Mouse (Mus musculus) spleen, adult 2 months (tissue): ENCODE data around the gene Cblb. TPM values are rescaled to one million over a fixed set of nuclear protein-coding genes. Genes with fewer than 3 reads are reported as not detected.

Source experiments
- DNase-seq, 2 experiments: peaks; one replicate each; pipeline versions ENCODE4 v3.0.0 to v3.0.0-alpha.2; 2012 to 2021; ENCODE audit warnings: low spot score in 2 of 2, low read depth in 1 of 2
- H3K27ac ChIP-seq: fragments of 200-500 bp; 2 replicates; pipeline ENCODE4 v1.5.1; 2012; ENCODE audit warnings: low read length, inconsistent platforms; ENCODE audit not compliant: insufficient read depth
- H3K27me3 ChIP-seq: fragments of 200-500 bp; 2 replicates; pipeline ENCODE4 v1.6.1; 2012; ENCODE audit warnings: mild to moderate bottlenecking, moderate library complexity, low read length, inconsistent platforms; ENCODE audit not compliant: control insufficient read depth, insufficient read depth
- H3K36me3 ChIP-seq: fragments of 200-500 bp; 2 replicates; pipeline ENCODE4 v1.6.1; 2012; ENCODE audit warnings: mild to moderate bottlenecking, low read length, inconsistent platforms; ENCODE audit not compliant: control insufficient read depth, insufficient read depth
- H3K4me1 ChIP-seq: fragments of 200-500 bp; 2 replicates; pipeline ENCODE4 v1.6.1; 2011; ENCODE audit warnings: inconsistent platforms; ENCODE audit not compliant: control insufficient read depth, insufficient read depth, insufficient read length
- H3K4me3 ChIP-seq: fragments of 200-500 bp; 2 replicates; pipeline ENCODE4 v1.5.1; 2011; ENCODE audit warnings: mild to moderate bottlenecking, inconsistent platforms; ENCODE audit not compliant: insufficient read depth, insufficient read length; ENCODE audit errors: extremely low read depth
- CTCF ChIP-seq: fragments of 200-500 bp; IDR thresholded peaks from 2 replicates; pipeline ENCODE4 v1.5.1; 2011; ENCODE audit warnings: mild to moderate bottlenecking, inconsistent platforms; ENCODE audit not compliant: insufficient read depth, insufficient read length, insufficient replicate concordance; ENCODE audit errors: extremely low read depth
- POLR2A ChIP-seq: fragments of 200-500 bp; IDR thresholded peaks from 2 replicates; pipeline ENCODE4 v1.6.1; 2011; ENCODE audit warnings: low read depth, low read length, inconsistent platforms
- WGBS: fragments of 180-500 bp; shearing (Covaris S2); methylation state at CpG from one replicate; pipeline ENCODE4 v1.1.7; 2018; 5-methylcytosine and 5-hydroxymethylcytosine counted together
- polyA plus RNA-seq: library from polyadenylated mRNA; depleted of rRNA; stranded (reverse); fragments of >200 nt; gene quantifications from 2 replicates; pipeline ENCODE4 v1.2.3, GENCODE M21; 2012

Cblb gene
- polyA plus RNA-seq, 1 experiment = 18.1 TPM

GRCm38 (mm10) chr16:52094735-52095459 lies 63.9 kb downstream of the Cblb start:
- DNase-seq = no peak
- Histone ChIP-seq H3K27ac (peak overlapping the region; percentile 30), H3K4me3 (no peak overlapping the region), H3K36me3 (no peaks in the 10 kb centered on the region), H3K4me1 (peaks cover 36% of the 10 kb centered on the region), H3K27me3 (no peaks in the 10 kb centered on the region)
- no peak for TF ChIP-seq CTCF
- TF ChIP-seq POLR2A = no peak
- 65% methylated on average over 10 of the region's 10 CpGs for WGBS

DNA sequence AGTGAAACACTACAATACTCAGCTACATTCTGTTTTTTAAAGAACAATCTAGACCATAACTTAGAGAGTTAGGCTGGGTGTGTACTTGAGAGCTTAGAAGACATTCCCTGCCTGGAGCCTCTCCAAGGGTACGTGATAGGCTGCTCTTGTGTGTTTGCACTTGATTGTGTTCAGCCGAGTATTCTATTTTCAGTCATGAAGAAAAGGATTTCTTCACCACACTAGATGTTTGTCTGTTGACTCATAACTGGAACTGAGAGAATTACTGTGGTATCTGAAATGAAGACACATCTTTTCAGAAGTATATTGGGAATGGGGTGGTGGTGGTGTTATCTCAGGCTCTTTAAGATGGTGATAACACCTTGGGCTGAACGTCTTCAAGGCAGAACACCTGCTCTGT lies 64.6 kb downstream of the Cblb start:
- Histone ChIP-seq H3K27ac (no peak overlapping the region; the same call in 1 of the 2 replicates), H3K4me1 (peaks cover 31% of the 10 kb centered on the region), H3K36me3 (no peaks in the 10 kb centered on the region; the same call in 1 of the 2 replicates), H3K4me3 (no peak overlapping the region), H3K27me3 (no peaks in the 10 kb centered on the region)
- no peak for DNase-seq
- no peak for TF ChIP-seq CTCF
- WGBS = 67% methylated on average over 3 of the region's 3 CpGs

GRCm38 (mm10) chr16:52100466-52100865 lies 69.4 kb downstream of the Cblb start:
- 96% methylated on average over 6 of the region's 6 CpGs for WGBS
- Histone ChIP-seq H3K27ac (no peak overlapping the region), H3K27me3 (no peaks in the 10 kb centered on the region), H3K4me1 (peaks cover 4% of the 10 kb centered on the region; the same call in 1 of the 2 replicates), H3K36me3 (no peaks in the 10 kb centered on the region; the same call in 1 of the 2 replicates), H3K4me3 (no peak overlapping the region)
- no peak for DNase-seq
- TF ChIP-seq CTCF (no peak), POLR2A (no peak)

DNA sequence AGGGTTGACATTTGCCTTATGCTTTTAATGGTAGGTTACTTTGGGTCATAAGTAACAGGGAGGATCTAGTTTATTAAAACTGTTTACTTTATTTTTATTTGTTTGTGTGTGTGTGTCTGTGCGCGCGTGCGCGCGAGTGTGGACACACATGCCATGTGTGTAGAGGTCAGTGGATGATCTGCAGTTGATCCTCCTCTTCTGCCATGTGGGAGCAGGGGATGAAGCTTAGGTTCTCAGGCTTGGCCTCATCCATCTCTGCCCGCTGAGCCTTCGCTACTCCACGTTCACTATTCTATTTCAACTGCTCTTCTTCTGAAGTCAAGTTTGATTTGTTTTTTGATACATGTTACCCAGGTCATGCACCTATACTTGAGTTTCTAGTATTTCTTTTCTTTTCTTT lies 73.6 kb downstream of the Cblb start:
- DNase-seq = no peak
- Histone ChIP-seq H3K4me3 (no peak overlapping the region), H3K27me3 (no peaks in the 10 kb centered on the region), H3K4me1 (no peaks in the 10 kb centered on the region), H3K27ac (no peak overlapping the region), H3K36me3 (no peaks in the 10 kb centered on the region; the same call in 1 of the 2 replicates)
- 98% methylated on average over 9 of the region's 9 CpGs for WGBS
- TF ChIP-seq CTCF (no peak), POLR2A (no peak)

DNA sequence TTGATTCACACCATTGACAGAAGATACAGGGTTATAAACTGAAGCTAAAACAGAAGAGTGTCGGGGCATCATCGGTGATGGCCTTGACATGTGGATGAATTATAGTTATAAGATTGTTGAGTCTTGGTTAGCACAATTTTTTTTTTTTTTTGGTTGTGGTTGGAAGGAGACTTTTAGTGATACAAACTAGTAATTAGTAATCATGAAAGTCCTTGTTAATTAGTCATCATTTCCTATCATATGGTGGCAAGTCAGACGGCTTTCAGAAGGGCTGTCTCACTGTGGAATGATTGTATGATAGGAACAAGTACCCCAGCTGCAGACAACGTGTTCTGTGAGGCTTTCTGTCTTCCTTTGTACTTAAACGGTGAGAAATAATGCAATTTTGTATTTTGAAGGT lies 76.8 kb downstream of the Cblb start:
- Histone ChIP-seq H3K36me3 (peaks cover 4% of the 10 kb centered on the region; the same call in 1 of the 2 replicates), H3K27me3 (no peaks in the 10 kb centered on the region), H3K4me1 (no peaks in the 10 kb centered on the region), H3K27ac (no peak overlapping the region), H3K4me3 (no peak overlapping the region)
- 78% methylated on average over 5 of the region's 5 CpGs for WGBS
- TF ChIP-seq POLR2A = no peak
- TF ChIP-seq CTCF = no peak
- DNase-seq = no peak

DNA sequence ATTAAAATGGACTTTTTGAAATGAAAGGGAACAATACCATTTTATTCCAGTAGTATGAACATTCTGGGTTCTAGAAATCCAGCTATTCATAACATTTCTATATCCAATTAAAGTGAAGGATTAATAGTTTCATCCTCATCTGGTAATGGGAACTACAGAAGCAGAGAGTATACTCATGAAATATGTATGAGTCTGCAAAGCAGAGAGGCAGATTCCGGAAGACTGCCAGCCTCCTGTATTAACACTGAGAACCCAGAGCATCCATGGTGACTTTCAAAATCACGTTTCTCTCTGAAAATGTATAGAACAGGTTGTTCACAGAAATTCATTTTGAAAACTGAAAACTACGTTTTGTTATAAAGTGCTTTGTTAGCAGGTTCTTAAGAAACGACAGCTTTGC lies 83.4 kb downstream of the Cblb start:
- H3K4me3 ChIP-seq = no peak overlapping the region
- WGBS = 88% methylated on average over 4 of the region's 4 CpGs
- peaks cover 7% of the 10 kb centered on the region for H3K36me3 ChIP-seq
- TF ChIP-seq POLR2A (no peak), CTCF (no peak)
- no peak overlapping the region for H3K27ac ChIP-seq
- H3K27me3 ChIP-seq = no peaks in the 10 kb centered on the region
- DNase-seq = no peak
- no peaks in the 10 kb centered on the region for H3K4me1 ChIP-seq

- no peaks in the 10 kb centered on the region for H3K4me1 ChIP-seq
- 0 out of 2 replicates have a peak, but pooled peaks cover 1% of the 10 kb centered on the region for H3K36me3 ChIP-seq
- WGBS = 96% methylated on average over 4 of the region's 4 CpGs
- no peaks in the 10 kb centered on the region for H3K27me3 ChIP-seq
- no peak overlapping the region for H3K27ac ChIP-seq
- H3K4me3 ChIP-seq = no peak overlapping the region
- TF ChIP-seq CTCF (no peak), POLR2A (no peak)
- no peak for DNase-seq
Measured at GRCm38 (mm10) chr16:52119003-52119402, 88.0 kb downstream of the Cblb start.
